Mouse (Mus musculus): ENCODE measurements around the gene Jmjd1c.

DNA sequence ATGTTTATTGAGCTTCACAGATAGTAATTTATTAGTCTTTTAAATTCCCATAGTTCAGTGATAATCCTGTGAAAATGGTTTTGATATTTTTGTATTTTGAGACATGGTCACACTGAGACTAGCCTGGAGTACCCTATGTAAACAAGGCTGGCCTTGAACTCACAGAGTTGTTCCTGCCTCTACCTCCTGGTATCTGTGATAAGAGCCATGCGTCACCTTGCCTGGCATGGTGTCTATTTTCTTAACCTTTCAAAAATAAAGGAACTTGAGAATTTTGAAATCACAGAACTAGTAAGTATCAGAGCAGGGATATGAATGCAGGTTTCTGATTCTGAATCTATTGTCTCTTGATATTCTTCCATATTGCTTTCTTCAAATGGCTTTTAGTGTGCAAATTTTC, 35.8 kb downstream of the Jmjd1c start:
- TF ChIP-seq CTCF (IDR thresholded peaks at IDR 0.05; ENCODE audit: extremely low read depth, insufficient read length, insufficient replicate concordance, low read depth, low read length): no peak
- no peak for TF ChIP-seq POLR2A (IDR thresholded peaks at IDR 0.05; ENCODE audit: low read depth, low read length)

Data from small intestine, adult 2 months (tissue).